Mouse (Mus musculus): ENCODE results near the gene Samd5.

The Samd5 gene

DNA sequence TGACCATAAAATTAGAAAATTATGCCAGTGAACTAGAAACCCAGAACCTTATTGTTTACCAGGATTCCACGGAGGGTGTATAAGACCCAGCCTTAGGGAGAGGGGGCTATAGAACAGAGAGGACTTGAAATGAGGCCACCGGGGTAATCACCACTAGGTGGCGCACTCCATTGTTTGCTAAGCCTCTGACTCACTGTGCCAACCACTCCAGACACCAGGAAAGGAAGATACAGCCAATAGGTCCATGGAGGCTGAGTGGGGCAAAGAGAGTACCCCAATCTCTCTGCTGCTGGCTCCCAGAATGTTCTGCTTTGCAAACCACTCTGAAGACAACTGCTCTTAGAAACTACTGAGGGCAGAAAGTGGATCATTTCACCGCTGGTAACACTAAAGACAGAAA, 99.4 kb downstream of the Samd5 start:
- peak in 1 of 2 experiments; percentile 68 for DNase-seq (ENCODE audit: low spot score in 2 of 2)

DNA sequence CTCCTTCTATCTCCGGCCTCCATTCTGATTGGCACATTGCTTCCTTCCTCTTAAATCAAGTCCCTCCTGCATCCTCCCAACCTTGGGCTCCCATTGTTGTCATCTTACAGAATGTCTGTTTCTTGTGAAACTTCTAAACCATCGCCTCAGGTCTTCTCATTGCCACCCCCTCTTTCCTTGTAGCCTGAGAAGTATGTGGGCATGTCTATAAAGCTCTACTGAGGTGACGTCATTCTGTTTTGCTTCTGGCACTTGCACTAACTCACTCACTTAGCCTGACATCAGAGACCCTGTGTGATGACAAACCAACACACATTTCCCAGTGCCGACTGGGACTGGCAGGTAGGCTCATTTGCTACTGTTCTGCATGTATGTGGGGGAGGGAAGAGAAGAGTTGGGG, 100.9 kb downstream of the Samd5 start:
- DNase-seq (ENCODE audit: low spot score in 2 of 2) = no peak
